Mouse (Mus musculus) skeletal muscle tissue, adult 2 months (tissue): ENCODE results near the gene Foxn3.

Experiments
- DNase-seq: peaks from one replicate; pipeline ENCODE4 v3.0.0-alpha.2; 2012; ENCODE audit warnings: low read depth, low spot score

Foxn3 gene

DNA sequence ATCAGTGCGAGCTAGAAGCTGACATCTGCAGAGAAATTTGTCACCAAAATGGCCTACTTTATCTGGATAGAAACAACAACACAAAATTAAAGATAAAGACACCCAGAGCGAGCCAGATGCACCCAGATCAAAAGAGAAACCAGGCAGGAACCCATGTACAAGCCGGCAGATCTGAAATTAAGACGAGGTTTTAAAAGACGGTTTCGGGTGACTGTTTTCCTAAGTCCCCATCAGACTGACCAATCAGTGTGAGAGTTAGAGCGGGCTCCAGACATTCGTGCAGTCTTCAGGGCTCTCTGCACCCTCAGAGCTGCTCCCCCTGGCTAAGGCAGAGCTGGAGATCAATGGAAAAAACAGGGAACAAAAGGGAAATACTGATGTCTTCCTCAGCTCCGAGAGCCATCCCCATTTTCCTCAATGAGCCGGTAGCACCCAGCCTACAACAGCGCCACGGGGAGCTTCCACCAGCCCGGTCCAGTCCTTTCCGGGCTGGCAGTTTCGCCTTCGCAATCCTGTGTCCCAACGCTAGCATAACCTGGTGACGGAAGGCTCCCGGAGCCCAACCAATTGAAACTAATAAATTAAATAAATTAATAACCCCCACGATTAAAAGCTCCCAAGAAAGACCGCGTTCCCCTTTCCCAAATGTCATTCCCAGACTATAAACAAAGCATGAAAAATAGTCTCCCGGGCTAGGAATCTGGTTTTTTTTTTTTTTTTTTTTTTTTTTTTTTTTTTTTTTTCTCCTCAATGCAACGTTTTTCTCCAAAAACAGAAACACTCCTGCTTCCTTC is 1.1 kb downstream of the Foxn3 start:
- DNase-seq = peak; percentile 81

DNA sequence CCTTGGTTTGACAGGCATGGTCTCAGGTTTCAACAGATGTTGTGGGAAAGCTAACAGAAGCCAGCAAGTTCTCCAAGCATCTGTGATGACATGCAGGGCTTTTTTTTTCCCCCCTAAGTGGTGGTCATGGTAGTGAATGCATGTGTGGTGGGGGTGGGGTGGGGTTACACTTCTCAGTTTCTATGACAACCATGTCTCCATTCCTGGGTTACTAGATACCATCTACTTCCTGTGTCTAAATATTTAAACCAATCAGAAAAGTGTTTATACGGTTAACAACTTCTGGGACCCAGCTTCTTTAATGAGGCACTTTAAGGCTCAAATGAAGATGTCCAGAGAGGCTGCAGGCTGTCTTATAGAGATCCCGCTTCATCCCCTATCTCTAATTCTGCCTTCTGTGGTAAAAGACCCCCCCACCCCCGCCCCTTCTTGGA is 2.0 kb downstream of the Foxn3 start:
- DNase-seq = peak; percentile 47

GRCm38 (mm10) chr12:99560701-99561332 is 2.6 kb downstream of the Foxn3 start:
- no peak for DNase-seq

GRCm38 (mm10) chr12:99559483-99559882 is 3.9 kb downstream of the Foxn3 start:
- DNase-seq = no peak

DNA sequence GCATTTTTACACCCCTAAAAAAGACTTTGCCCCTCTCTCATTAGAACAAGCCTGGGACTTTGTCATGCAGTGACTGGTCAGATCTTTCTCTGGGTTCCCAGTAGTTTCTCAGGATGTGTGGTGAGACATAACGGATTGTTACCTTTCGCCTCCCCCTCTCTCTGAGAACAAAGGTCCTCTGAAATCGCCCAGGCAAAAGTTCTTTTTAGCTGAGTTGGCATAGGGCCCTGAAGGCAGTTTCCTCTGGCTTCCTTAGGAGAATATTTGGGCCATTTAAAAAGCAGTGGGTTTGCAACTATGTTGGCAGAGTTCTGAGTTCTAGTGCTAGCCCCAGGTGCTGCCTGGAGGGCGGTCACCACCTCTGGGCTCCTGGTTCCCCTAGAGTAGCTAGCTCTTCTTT is 4.9 kb downstream of the Foxn3 start:
- DNase-seq = no peak

GRCm38 (mm10) chr12:99557498-99557897 is 5.9 kb downstream of the Foxn3 start:
- DNase-seq = no peak

- DNase-seq = no peak
Measured at GRCm38 (mm10) chr12:99550629-99551028, 12.8 kb downstream of the Foxn3 start.

GRCm38 (mm10) chr12:99549811-99550210 is 13.6 kb downstream of the Foxn3 start:
- no peak for DNase-seq

DNA sequence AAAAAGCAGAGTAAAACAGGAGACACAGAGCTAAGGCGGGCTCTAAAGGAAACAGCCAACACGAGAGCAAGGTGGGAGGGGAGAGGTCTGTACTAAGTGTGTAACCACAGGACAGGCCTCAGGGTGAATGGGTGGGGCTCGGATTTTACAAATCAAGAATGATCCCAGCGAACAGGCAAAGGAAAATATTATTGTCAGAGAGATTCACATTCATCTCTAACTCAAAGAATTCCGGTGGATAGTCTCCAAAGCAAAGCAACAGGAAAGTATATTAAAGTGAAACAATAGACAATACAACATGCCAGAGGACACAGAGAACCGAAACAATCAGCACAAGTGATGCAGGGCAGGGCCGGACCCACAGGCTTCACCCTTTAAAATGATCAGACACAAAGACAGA is 15.0 kb downstream of the Foxn3 start:
- no peak for DNase-seq

GRCm38 (mm10) chr12:99547295-99547694 is 16.1 kb downstream of the Foxn3 start:
- DNase-seq = no peak

- DNase-seq = no peak
Measured at GRCm38 (mm10) chr12:99545270-99545770, 18.1 kb downstream of the Foxn3 start.

DNA sequence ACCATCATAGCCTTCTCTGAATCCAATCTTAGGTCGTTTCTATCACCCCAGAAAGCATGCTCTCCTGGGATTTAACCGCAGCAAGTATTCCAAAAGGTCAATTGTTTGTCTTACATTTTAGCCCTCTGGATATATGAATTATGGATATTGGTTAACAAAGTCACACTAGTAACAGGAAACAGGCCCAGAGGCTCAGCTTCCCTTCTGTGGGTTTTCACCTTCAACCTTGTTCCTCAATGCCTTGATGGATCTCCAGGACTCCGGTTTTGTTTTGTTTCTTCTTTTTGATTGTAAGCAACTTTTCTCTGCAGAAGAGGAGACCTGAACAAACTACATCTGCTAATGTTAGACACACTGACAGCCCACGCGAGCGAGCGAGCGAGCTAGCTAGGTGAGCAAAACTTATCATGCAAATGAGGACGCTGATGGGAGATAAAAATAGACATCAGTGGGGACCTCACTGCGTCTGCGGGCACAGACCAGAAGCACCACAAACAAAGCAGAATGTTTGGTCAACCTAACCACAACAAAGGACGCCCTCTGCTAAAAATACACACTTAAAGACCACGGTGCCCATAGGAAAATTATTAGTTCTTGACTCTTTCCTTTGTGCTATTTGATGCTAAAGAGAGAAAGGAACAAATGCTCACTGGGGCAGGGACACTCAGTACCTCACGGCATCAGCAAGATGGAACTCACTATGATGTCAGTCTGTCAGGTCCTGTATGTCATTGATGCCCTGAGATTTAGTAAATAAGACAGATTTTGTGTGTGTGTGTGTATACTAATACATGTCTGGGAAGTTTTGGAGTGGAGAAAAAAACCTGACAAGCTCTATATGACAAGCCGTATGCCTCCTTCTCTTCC is 18.9 kb downstream of the Foxn3 start:
- DNase-seq = no peak

- no peak for DNase-seq
Measured at GRCm38 (mm10) chr12:99543421-99544195, 19.8 kb downstream of the Foxn3 start.

DNA sequence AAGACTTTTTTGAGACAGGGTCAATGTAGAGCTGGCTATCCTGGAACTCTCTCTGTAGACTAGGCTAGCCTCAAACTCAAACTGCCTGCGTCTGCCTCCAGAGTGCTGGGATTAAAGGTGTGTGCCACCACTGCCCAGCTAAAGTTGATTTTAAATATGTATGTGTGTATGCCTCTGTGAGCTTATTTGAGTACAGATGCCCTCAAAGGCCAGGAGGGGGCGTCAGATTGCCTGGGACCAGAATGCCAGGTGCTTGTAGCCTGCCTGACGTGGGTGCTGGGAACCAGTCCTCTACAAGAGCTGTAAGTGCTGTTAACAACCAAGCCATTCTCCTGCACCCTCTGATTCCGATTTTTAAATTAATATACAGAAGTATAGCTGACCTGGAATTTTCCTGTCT is 23.2 kb downstream of the Foxn3 start:
- no peak for DNase-seq

- DNase-seq = no peak
Measured at GRCm38 (mm10) chr12:99537316-99537715, 26.1 kb downstream of the Foxn3 start.

- no peak for DNase-seq
Measured at GRCm38 (mm10) chr12:99536426-99536825, 27.0 kb downstream of the Foxn3 start.

DNA sequence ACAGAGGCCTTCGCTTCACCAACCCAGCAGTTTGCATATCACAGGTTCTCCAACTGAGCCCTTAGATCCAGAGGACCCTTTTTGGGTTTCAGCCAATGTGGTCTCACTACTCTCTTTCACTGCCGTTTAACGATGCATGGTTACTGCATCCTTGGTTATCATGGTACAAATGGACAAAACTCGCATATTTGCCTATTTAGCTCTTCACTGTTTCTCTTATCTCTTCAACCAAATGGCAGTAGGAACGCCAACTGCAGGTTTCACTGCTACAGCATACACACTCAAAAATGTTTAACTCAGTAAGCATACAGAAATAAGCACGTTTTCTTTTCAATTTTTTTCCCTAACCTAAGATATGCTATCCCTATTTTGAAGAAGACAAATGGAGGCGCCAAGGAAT is 31.0 kb downstream of the Foxn3 start:
- no peak for DNase-seq

DNA sequence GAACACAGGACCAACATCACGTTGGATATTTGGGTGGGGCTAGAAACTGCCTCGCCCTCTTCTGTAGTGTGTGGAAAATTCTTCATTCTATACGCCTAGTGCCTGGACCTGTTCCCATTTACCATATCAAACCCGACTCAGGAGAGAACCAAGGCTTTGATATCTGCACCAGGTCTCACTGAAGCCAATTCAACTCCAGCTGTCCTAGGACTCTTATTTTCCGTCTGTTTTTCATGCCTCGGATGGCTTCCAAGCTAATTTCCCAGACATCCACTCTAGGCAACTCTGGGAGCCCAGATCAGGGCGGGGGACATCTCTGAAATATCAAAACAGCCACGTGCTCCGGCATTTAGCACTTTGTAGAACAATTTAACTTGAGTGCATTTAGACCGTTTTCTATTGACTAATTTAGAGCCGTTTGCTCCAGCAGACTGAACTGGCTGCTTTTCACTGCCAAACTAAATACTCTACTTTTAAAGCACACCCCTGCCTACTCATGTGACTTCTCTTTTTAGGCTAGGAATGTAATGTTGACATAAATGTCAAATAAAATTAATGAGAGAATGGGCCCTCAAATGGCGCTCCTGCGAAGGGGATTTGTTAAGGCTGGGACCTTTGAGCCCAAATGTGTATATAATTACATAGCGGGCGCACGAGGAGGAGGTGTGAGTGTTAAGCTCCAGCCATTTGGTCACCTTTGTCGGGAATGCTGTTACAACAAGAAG is 33.5 kb downstream of the Foxn3 start:
- DNase-seq = peak; percentile 24

- DNase-seq = no peak
Measured at GRCm38 (mm10) chr12:99528958-99529357, 34.4 kb downstream of the Foxn3 start.

GRCm38 (mm10) chr12:99527452-99527851 is 35.9 kb downstream of the Foxn3 start:
- no peak for DNase-seq
